Mouse (Mus musculus) lung, postnatal 0 days (tissue): Measurements from ENCODE around the gene Inafm2.

Experiments
- CTCF ChIP-seq: IDR thresholded peaks from 2 replicates; pipeline ENCODE4 v1.5.1; 2016; ENCODE audit warnings: antibody characterized with exemption, mild to moderate bottlenecking
- EP300 ChIP-seq: IDR thresholded peaks from 2 replicates; pipeline ENCODE4 v1.6.1; 2016; ENCODE audit warnings: antibody characterized with exemption, mild to moderate bottlenecking, control low read depth

DNA sequence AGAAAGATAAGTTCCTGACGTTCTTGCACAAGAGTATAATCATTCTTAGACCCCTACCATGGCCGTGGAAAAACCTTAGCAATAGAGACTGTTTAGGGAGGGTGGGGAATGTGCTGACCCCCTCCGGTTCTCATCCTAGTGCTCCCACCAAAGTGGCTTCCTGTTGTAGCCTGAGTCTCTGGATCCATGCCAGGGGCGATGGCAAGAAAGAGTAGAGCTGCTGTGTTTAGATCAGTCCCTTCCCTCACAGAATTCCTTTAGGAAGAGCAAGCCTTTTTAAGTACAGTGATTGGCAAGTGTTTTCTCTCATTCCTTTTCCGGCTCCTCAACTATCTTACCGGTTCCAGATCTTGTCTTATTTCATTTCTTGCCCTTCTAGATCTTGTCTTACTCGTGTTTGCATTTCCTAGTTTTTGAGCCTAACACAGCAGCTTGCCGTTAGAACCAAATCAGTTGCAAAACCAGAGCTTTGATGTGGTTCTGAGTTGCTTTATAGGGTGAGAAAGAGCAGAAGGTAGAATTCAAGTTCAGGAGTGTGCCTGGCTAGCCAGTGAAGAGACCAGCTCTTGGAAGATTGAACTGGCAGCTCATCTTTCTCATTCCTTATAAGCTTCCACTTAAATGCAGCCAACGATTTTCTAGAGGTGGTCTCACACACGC lies 1.9 kb downstream of the Inafm2 start:
- no peak for TF ChIP-seq CTCF
- peak; percentile 29; the same call in 1 of the 2 replicates for TF ChIP-seq EP300
